Mouse (Mus musculus) adrenal gland, adult 8-10 months (tissue): ENCODE results near the gene Os9. TPM values are rescaled to one million over a fixed set of nuclear protein-coding genes. Genes with fewer than 3 reads are reported as not detected.
"Not testable (repeated sequence)": the region's sequence is repeated elsewhere in the genome, so short reads cannot be mapped to it uniquely, and the experiment has no call there.

Experiments
- DNase-seq: peaks from one replicate; pipeline ENCODE4 v3.0.0; 2022
- total RNA-seq, 4 experiments: library from RNA; stranded (reverse); gene quantifications; 2 replicates each; pipeline ENCODE4 v1.2.4; 2022

Gene Os9
- total RNA-seq, 4 experiments from 2014 or later = 139 to 153 (median 150) TPM

- no peak for DNase-seq
These were observed 23.6 kb upstream of the Os9 start for GRCm38 (mm10) chr10:127144536-127144935.

- no peak for DNase-seq
These were observed 22.3 kb upstream of the Os9 start for GRCm38 (mm10) chr10:127143228-127143627.

GRCm38 (mm10) chr10:127141500-127141899 lies 20.6 kb upstream of the Os9 start:
- no peak for DNase-seq

- no peak for DNase-seq
These were observed 20.0 kb upstream of the Os9 start for GRCm38 (mm10) chr10:127140971-127141370.

GRCm38 (mm10) chr10:127138328-127139141 lies 17.6 kb upstream of the Os9 start:
- DNase-seq = no peak

- DNase-seq = no peak
These were observed 17.0 kb upstream of the Os9 start for GRCm38 (mm10) chr10:127137896-127138295.

- no peak for DNase-seq
These were observed 15.6 kb upstream of the Os9 start for GRCm38 (mm10) chr10:127136510-127136909.

- DNase-seq = no peak
These were observed 14.3 kb upstream of the Os9 start for GRCm38 (mm10) chr10:127135118-127135836.

GRCm38 (mm10) chr10:127134394-127135035 lies 13.6 kb upstream of the Os9 start:
- not testable (repeated sequence) for DNase-seq

- no peak for DNase-seq
These were observed 11.5 kb upstream of the Os9 start for GRCm38 (mm10) chr10:127132469-127132868.

- DNase-seq = no peak
These were observed 8.5 kb upstream of the Os9 start for GRCm38 (mm10) chr10:127129431-127129830.

GRCm38 (mm10) chr10:127127711-127128279 lies 6.9 kb upstream of the Os9 start:
- no peak for DNase-seq

GRCm38 (mm10) chr10:127126579-127126978 lies 5.6 kb upstream of the Os9 start:
- no peak for DNase-seq

- no peak for DNase-seq
These were observed 4.5 kb upstream of the Os9 start for GRCm38 (mm10) chr10:127125210-127126001.

- no peak for DNase-seq
These were observed 2.5 kb upstream of the Os9 start for GRCm38 (mm10) chr10:127123436-127123805.

- no peak for DNase-seq
These were observed 2.0 kb upstream of the Os9 start for GRCm38 (mm10) chr10:127122784-127123435.

GRCm38 (mm10) chr10:127122018-127122417 lies 1.1 kb upstream of the Os9 start:
- DNase-seq = no peak

- no peak for DNase-seq
These were observed 448 bp downstream of the Os9 start for GRCm38 (mm10) chr10:127120301-127121065.

- DNase-seq = no peak
These were observed 1.7 kb downstream of the Os9 start for GRCm38 (mm10) chr10:127119229-127119628.

GRCm38 (mm10) chr10:127118470-127118869 lies 2.5 kb downstream of the Os9 start:
- no peak for DNase-seq

GRCm38 (mm10) chr10:127115068-127115467 lies 5.9 kb downstream of the Os9 start:
- no peak for DNase-seq
